ENCODE assay signal across 8 mouse cellular contexts in the genomic region with DNA sequence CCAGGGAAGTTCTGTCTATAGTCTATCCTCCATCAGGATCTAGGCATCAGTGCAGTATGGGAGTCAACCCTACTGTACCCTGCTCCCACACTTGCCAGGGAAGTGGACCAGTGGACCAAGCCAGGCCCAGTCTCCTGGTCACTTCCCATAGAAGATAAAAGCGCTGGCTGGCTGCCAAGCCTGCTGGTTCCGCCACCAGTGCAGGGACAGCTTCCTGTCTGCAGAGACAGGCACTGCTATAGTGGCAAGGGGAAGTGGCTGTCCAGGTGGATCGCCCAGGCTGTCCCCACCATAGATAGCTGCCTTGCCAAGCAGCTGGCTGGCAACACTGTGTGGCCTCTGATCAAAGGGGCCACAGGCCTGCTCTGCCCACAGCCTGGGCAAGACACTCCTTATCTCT.
DNase-seq lines count a peak whose midpoint lies in the region; ATAC-seq and TF ChIP-seq lines count a peak whose summit lies in the region.

No protein-coding gene starts in this region.

- no peak overlapping the region for H3K4me3 ChIP-seq in hindbrain, embryonic 16.5 days (ENCODE audit: low read length)
- no peak overlapping the region for H3K4me3 ChIP-seq in hindbrain, embryonic 12.5 days
- no peak overlapping the region for H3K4me3 ChIP-seq in heart, adult 2 months
- H3K4me3 ChIP-seq in liver, embryonic 12.5 days: no peak overlapping the region
- H3K4me3 ChIP-seq in thymus, adult 2 months (ENCODE audit: control insufficient read depth, insufficient read depth, low read length): no peak overlapping the region

- WGBS in hindbrain, embryonic 16.5 days: 57% methylated on average over 3 of the region's 3 CpGs
- 79% methylated on average over 3 of the region's 3 CpGs for WGBS in hindbrain, embryonic 12.5 days
- WGBS in heart, adult 2 months: 3% methylated on average over 3 of the region's 3 CpGs
- 22% methylated on average over 3 of the region's 3 CpGs for WGBS in liver, embryonic 12.5 days (ENCODE audit: insufficient replicate concordance)
- WGBS in thymus, adult 2 months: 10% methylated on average over 3 of the region's 3 CpGs

- no peak for TF ChIP-seq CTCF in heart, adult 2 months (IDR thresholded peaks at IDR 0.05)
- no peak for TF ChIP-seq CTCF in thymus, adult 2 months (IDR thresholded peaks at IDR 0.05; ENCODE audit: borderline replicate concordance, control insufficient read depth, extremely low read depth, insufficient read depth, low read length, poor library complexity)

- H3K27me3 ChIP-seq in hindbrain, embryonic 16.5 days (replicated peaks; ENCODE audit: control insufficient read depth, insufficient read depth, low read length): no peaks in the 10 kb centered on the region
- no peaks in the 10 kb centered on the region; the same call in 1 of the 2 replicates for H3K27me3 ChIP-seq in hindbrain, embryonic 12.5 days
- H3K27me3 ChIP-seq in heart, adult 2 months (ENCODE audit: control insufficient read depth, insufficient read depth, low read length): no peaks in the 10 kb centered on the region
- H3K27me3 ChIP-seq in liver, embryonic 12.5 days (replicated peaks): 0 out of 2 replicates have a peak, but pooled peaks cover 8% of the 10 kb centered on the region
- no peaks in the 10 kb centered on the region for H3K27me3 ChIP-seq in thymus, adult 2 months (ENCODE audit: control insufficient read depth, insufficient read depth, low read length)

- DNase-seq in adrenal gland, adult 18-20 months (ENCODE audit: low spot score in 2 of 2): peak; percentile 55 to 60
- peak; percentile 37 to 46 for DNase-seq in heart, adult 2 months
- no peak for DNase-seq in thymus, adult 2 months
- DNase-seq in urinary bladder, adult 18-20 months (ENCODE audit: low spot score in 2 of 2): no peak
- DNase-seq in thymus, adult 18-20 months: no peak

- no peak overlapping the region for H3K27ac ChIP-seq in hindbrain, embryonic 16.5 days (ENCODE audit: low read depth, low read length)
- no peak overlapping the region for H3K27ac ChIP-seq in hindbrain, embryonic 12.5 days
- H3K27ac ChIP-seq in heart, adult 2 months: no peak overlapping the region
- no peak overlapping the region for H3K27ac ChIP-seq in liver, embryonic 12.5 days
- no peak overlapping the region for H3K27ac ChIP-seq in thymus, adult 2 months (ENCODE audit: control insufficient read depth, insufficient read depth, low read length)

- no peak for TF ChIP-seq EP300 in heart, adult 2 months (IDR thresholded peaks at IDR 0.05; ENCODE audit: insufficient read depth, low read depth, low read length)

- no peak for TF ChIP-seq POLR2A in heart, adult 2 months (IDR thresholded peaks at IDR 0.05; ENCODE audit: insufficient read depth, low read depth, low read length)
- no peak for TF ChIP-seq POLR2A in thymus, adult 2 months (IDR thresholded peaks at IDR 0.05; ENCODE audit: control insufficient read depth, extremely low read depth, insufficient read depth, low read length, poor library complexity)

- no peaks in the 10 kb centered on the region for H3K4me1 ChIP-seq in hindbrain, embryonic 16.5 days (ENCODE audit: control insufficient read depth, insufficient read depth, low read depth, low read length)
- 0 out of 2 replicates have a peak, but pooled peaks cover 3% of the 10 kb centered on the region for H3K4me1 ChIP-seq in hindbrain, embryonic 12.5 days
- peaks cover 2% of the 10 kb centered on the region; the same call in 1 of the 2 replicates for H3K4me1 ChIP-seq in heart, adult 2 months (ENCODE audit: control insufficient read depth, insufficient read depth, low read length)
- peaks cover 28% of the 10 kb centered on the region for H3K4me1 ChIP-seq in liver, embryonic 12.5 days
- H3K4me1 ChIP-seq in thymus, adult 2 months (replicated peaks; ENCODE audit: control insufficient read depth, insufficient read depth, low read length): no peaks in the 10 kb centered on the region

- no peak overlapping the region for H3K4me2 ChIP-seq in hindbrain, embryonic 16.5 days (ENCODE audit: low read length)
- no peak overlapping the region for H3K4me2 ChIP-seq in hindbrain, embryonic 12.5 days (replicated peaks)
- no peak overlapping the region for H3K4me2 ChIP-seq in liver, embryonic 12.5 days

- no peaks in the 10 kb centered on the region for H3K9me3 ChIP-seq in hindbrain, embryonic 16.5 days (ENCODE audit: control insufficient read depth, low read length)
- no peaks in the 10 kb centered on the region for H3K9me3 ChIP-seq in hindbrain, embryonic 12.5 days (replicated peaks)
- H3K9me3 ChIP-seq in liver, embryonic 12.5 days (replicated peaks): no peaks in the 10 kb centered on the region

- no peak overlapping the region for H3K9ac ChIP-seq in hindbrain, embryonic 16.5 days (ENCODE audit: low read depth, low read length)
- H3K9ac ChIP-seq in hindbrain, embryonic 12.5 days: no peak overlapping the region
- H3K9ac ChIP-seq in heart, adult 2 months (ENCODE audit: low read depth, low read length): peak overlapping the region; percentile 16; the same call in 1 of the 2 replicates
- H3K9ac ChIP-seq in liver, embryonic 12.5 days: no peak overlapping the region

- no peaks in the 10 kb centered on the region for H3K36me3 ChIP-seq in hindbrain, embryonic 16.5 days (ENCODE audit: control insufficient read depth, insufficient read depth, low read length)
- no peaks in the 10 kb centered on the region for H3K36me3 ChIP-seq in hindbrain, embryonic 12.5 days
- H3K36me3 ChIP-seq in heart, adult 2 months (ENCODE audit: control insufficient read depth, insufficient read depth, low read length): no peaks in the 10 kb centered on the region
- H3K36me3 ChIP-seq in liver, embryonic 12.5 days: no peaks in the 10 kb centered on the region
- H3K36me3 ChIP-seq in thymus, adult 2 months (ENCODE audit: control insufficient read depth, insufficient read depth, low read length): no peaks in the 10 kb centered on the region

- H3K79me2 ChIP-seq in heart, adult 2 months (replicated peaks; ENCODE audit: control insufficient read depth, insufficient read depth, low read length): no peaks in the 10 kb centered on the region

- intact Hi-C loops in heart, adult 2 months (cut with DNase I): no loop called here

- ATAC-seq in hindbrain, embryonic 16.5 days: peak; percentile 30; the same call in 1 of the 2 replicates
- ATAC-seq in hindbrain, embryonic 12.5 days (ENCODE audit: low FRiP score): no peak
- ATAC-seq in liver, embryonic 12.5 days: peak; percentile 21; the same call in 1 of the 2 replicates

Comparison
In these comparisons a context has a peak if more than half of its experiments do, and no peak if none do; other contexts are left out.
1. DNase-seq: peak in adrenal gland, adult 18-20 months (2 of 2) and heart, adult 2 months (2 of 2); none in thymus, adult 2 months (single experiment), urinary bladder, adult 18-20 months (0 of 2) and thymus, adult 18-20 months (0 of 2).